Mouse (Mus musculus) liver, postnatal 0 days (tissue): ENCODE measurements around the gene Gm20481. TPM values are rescaled to one million over a fixed set of nuclear protein-coding genes. Genes with fewer than 3 reads are reported as not detected.

Source experiments
- ATAC-seq: fragments of 200-750 bp; cut with Nextera tagmentation; 2 replicates; pipeline ENCODE4 v1.8.0; 2017; ENCODE audit warnings: mild to moderate bottlenecking, moderate library complexity
- DNase-seq: peaks from one replicate; pipeline ENCODE4 v3.0.0-alpha.2; 2016
- H3K27ac ChIP-seq: fragments of 300-500 bp; sonication (generic); 2 replicates; pipeline ENCODE4 v1.5.1; 2014; ENCODE audit warnings: antibody characterized with exemption, moderate library complexity, mild to moderate bottlenecking, low read depth
- H3K27me3 ChIP-seq: fragments of 300-500 bp; sonication (generic); 2 replicates; pipeline ENCODE4 v1.6.1; 2014; ENCODE audit warnings: low read length, control low read depth, mixed read lengths; ENCODE audit not compliant: insufficient read depth
- H3K36me3 ChIP-seq: fragments of 300-500 bp; sonication (generic); replicated peaks from 2 replicates; pipeline ENCODE4 v1.6.1; 2014; ENCODE audit warnings: mild to moderate bottlenecking, control low read depth, low read length, moderate library complexity, mixed read lengths; ENCODE audit not compliant: insufficient read depth
- H3K4me1 ChIP-seq: fragments of 300-500 bp; sonication (generic); 2 replicates; pipeline ENCODE4 v1.6.1; 2014; ENCODE audit warnings: antibody characterized with exemption, mild to moderate bottlenecking, control low read depth; ENCODE audit not compliant: insufficient read depth
- H3K4me2 ChIP-seq: fragments of 300-500 bp; sonication (generic); 2 replicates; pipeline ENCODE4 v1.6.1; 2014; ENCODE audit warnings: low read depth, mild to moderate bottlenecking, low read length, moderate library complexity, mixed read lengths
- H3K4me3 ChIP-seq: fragments of 300-500 bp; sonication (generic); 2 replicates; pipeline ENCODE4 v1.5.1; 2014; ENCODE audit warnings: low read depth, low read length
- H3K9ac ChIP-seq: fragments of 300-500 bp; sonication (generic); replicated peaks from 2 replicates; pipeline ENCODE4 v1.6.1; 2014; ENCODE audit warnings: mild to moderate bottlenecking, moderate library complexity
- H3K9me3 ChIP-seq: fragments of 300-500 bp; sonication (generic); 2 replicates; pipeline ENCODE4 v1.6.1; 2016; ENCODE audit warnings: mild to moderate bottlenecking, control low read depth, low read length, mixed read lengths
- CTCF ChIP-seq: sonication (generic); IDR thresholded peaks from 2 replicates; pipeline ENCODE4 v1.5.1; 2016; ENCODE audit warnings: antibody characterized with exemption, low read depth
- EP300 ChIP-seq: IDR thresholded peaks from 2 replicates; pipeline ENCODE4 v1.6.1; 2016; ENCODE audit warnings: antibody characterized with exemption, low read depth, mild to moderate bottlenecking
- WGBS: fragments of 180-500 bp; shearing (Covaris S2); extraction: QIAGEN DNeasy Blood & Tissue Kit; methylation state at CpG from one replicate; pipeline ENCODE4 v1.1.7; 2014; ENCODE audit not compliant: insufficient replicate concordance; 5-methylcytosine and 5-hydroxymethylcytosine counted together
- polyA plus RNA-seq: library from polyadenylated mRNA; unstranded; fragments of >200 nt; fragmentation: Nextera tagmentation; extraction: Ambion mirVana; gene quantifications from 2 replicates; pipeline ENCODE4 v1.2.1, GENCODE M21; 2015

Gene Gm20481
- polyA plus RNA-seq, 1 experiment from 2014 or later = 0.28 TPM

DNA sequence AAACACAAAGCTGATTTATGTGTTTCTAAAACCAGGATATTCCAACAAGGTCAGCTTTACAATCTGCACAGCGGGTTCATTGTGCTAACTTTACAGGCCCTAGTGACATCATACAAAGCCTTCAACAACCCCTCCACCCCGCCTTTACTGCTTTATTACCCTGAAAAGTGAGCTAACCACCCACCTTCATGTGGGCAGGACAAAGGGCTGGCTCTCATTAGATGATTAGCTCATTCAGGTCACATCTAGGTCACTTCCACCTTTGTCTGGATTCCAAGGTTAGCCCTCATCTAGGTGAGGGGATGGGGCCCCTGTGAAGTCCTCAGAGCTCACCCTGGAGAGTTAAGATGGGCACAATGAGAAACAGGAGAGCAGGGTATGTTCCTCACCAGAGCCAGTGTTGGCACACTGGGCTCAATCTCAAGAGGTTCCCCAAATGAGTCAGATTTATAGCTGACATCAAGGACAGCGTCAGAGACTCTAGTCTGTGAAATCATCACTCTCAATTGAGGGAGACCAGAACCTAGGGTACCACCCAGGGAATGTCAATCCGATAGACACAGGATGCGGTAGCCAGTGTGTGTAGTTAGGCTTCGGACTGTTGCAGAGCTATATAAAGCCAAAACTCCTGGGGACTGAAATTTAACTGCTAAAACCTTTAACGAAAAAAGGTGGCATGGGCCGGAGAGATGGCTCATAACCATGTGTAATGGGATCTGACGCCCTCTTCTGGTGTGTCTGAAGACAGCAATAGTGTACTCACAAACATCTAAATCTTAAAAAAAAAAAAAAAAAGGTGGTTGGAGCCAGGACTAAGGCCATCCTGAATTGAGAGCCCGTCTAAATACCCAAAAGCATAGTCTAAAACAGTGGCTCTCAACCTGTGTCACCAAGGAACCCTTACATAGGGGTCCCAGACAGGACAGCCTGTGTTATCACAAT lies 18.9 kb upstream of the Gm20481 start:
- WGBS = 24% methylated on average over 10 of the region's 10 CpGs

GRCm38 (mm10) chr17:34951636-34952377 lies 17.9 kb upstream of the Gm20481 start:
- Histone ChIP-seq H3K9ac (peak overlapping the region; percentile 87), H3K27ac (peak overlapping the region; percentile 74), H3K9me3 (no peaks in the 10 kb centered on the region), H3K27me3 (peaks cover 4% of the 10 kb centered on the region; the same call in 1 of the 2 replicates), H3K4me2 (peak overlapping the region; percentile 93), H3K4me1 (peaks cover 8% of the 10 kb centered on the region), H3K36me3 (peaks cover 5% of the 10 kb centered on the region; the same call in 1 of the 2 replicates), H3K4me3 (peak overlapping the region; percentile 93)
- DNase-seq = no peak
- no peak for TF ChIP-seq EP300
- TF ChIP-seq CTCF = no peak
- WGBS = under 1% methylated on average over 29 of the region's 29 CpGs
- ATAC-seq = peak; percentile 30

More for the DNA sequence above, 18.9 kb upstream of the Gm20481 start:
- ATAC-seq = no peak
- DNase-seq = no peak
- no peak for TF ChIP-seq EP300
- TF ChIP-seq CTCF = peak; percentile 22; the same call in 1 of the 2 replicates
- Histone ChIP-seq H3K27ac (peak overlapping the region; percentile 74), H3K27me3 (0 out of 2 replicates have a peak, but pooled peaks cover under 1% of the 10 kb centered on the region), H3K4me3 (peak overlapping the region; percentile 93), H3K36me3 (peaks cover 5% of the 10 kb centered on the region; the same call in 1 of the 2 replicates), H3K9me3 (no peaks in the 10 kb centered on the region), H3K4me1 (peaks cover 8% of the 10 kb centered on the region), H3K9ac (peak overlapping the region; percentile 87), H3K4me2 (peak overlapping the region; percentile 93)

- Histone ChIP-seq H3K27ac (peak overlapping the region; percentile 74), H3K27me3 (peaks cover 6% of the 10 kb centered on the region; the same call in 1 of the 2 replicates), H3K36me3 (peaks cover 5% of the 10 kb centered on the region; the same call in 1 of the 2 replicates), H3K9me3 (no peaks in the 10 kb centered on the region), H3K4me3 (peak overlapping the region; percentile 93), H3K4me1 (peaks cover 8% of the 10 kb centered on the region), H3K9ac (peak overlapping the region; percentile 87), H3K4me2 (peak overlapping the region; percentile 93)
- peak; percentile 85 for TF ChIP-seq CTCF
- peak; percentile 92 for TF ChIP-seq EP300
- under 1% methylated on average over 23 of the region's 23 CpGs for WGBS
- ATAC-seq = peak; percentile 76
- DNase-seq = peak; percentile 85
Measured at GRCm38 (mm10) chr17:34952378-34953040, 17.2 kb upstream of the Gm20481 start.

GRCm38 (mm10) chr17:34953258-34953657 lies 16.5 kb upstream of the Gm20481 start:
- TF ChIP-seq CTCF = no peak
- no peak for TF ChIP-seq EP300
- 0 out of 2 replicates have a peak overlapping the region, but pooled peaks have one; percentile 87 for H3K9ac ChIP-seq
- no peak for ATAC-seq
- H3K4me1 ChIP-seq = peaks cover 8% of the 10 kb centered on the region
- H3K27ac ChIP-seq = no peak overlapping the region
- 71% methylated on average over 3 of the region's 3 CpGs for WGBS
- H3K4me2 ChIP-seq = no peak overlapping the region
- no peak for DNase-seq
- H3K27me3 ChIP-seq = peaks cover 6% of the 10 kb centered on the region; the same call in 1 of the 2 replicates
- H3K9me3 ChIP-seq = no peaks in the 10 kb centered on the region
- peaks cover 5% of the 10 kb centered on the region; the same call in 1 of the 2 replicates for H3K36me3 ChIP-seq
- no peak overlapping the region for H3K4me3 ChIP-seq

- 88% methylated on average over 4 of the region's 4 CpGs for WGBS
Measured at GRCm38 (mm10) chr17:34953904-34954303, 15.8 kb upstream of the Gm20481 start.

More at GRCm38 (mm10) chr17:34953904-34954303, 15.8 kb upstream of the Gm20481 start:
- H3K4me3 ChIP-seq = no peak overlapping the region
- H3K4me1 ChIP-seq = peaks cover 8% of the 10 kb centered on the region
- H3K9me3 ChIP-seq = no peaks in the 10 kb centered on the region
- H3K9ac ChIP-seq = no peak overlapping the region
- H3K36me3 ChIP-seq = peaks cover 5% of the 10 kb centered on the region; the same call in 1 of the 2 replicates
- H3K27ac ChIP-seq = no peak overlapping the region
- no peak for ATAC-seq
- TF ChIP-seq CTCF (no peak), EP300 (no peak)
- DNase-seq = no peak
- peaks cover 6% of the 10 kb centered on the region; the same call in 1 of the 2 replicates for H3K27me3 ChIP-seq
- no peak overlapping the region for H3K4me2 ChIP-seq
